Mouse (Mus musculus) olfactory bulb, adult 2 months (tissue): ENCODE results near the gene Cenpk.

Experiments used
- CTCF ChIP-seq: fragments of 200-500 bp; IDR thresholded peaks from 2 replicates; pipeline ENCODE4 v1.5.1; 2012; ENCODE audit warnings: low read depth, mild to moderate bottlenecking, low read length, moderate library complexity; ENCODE audit not compliant: insufficient read depth
- POLR2A ChIP-seq: fragments of 200-500 bp; IDR thresholded peaks from 2 replicates; pipeline ENCODE4 v1.6.1; 2012; ENCODE audit warnings: mild to moderate bottlenecking, low read depth, low read length, moderate library complexity; ENCODE audit not compliant: insufficient read depth

- TF ChIP-seq CTCF (no peak), POLR2A (no peak)
Measured at GRCm38 (mm10) chr13:104295472-104295871, 67.1 kb downstream of the Cenpk start.
